Mouse (Mus musculus) ES-Bruce4 (cell line): Measurements from ENCODE around the gene Theg. TPM values are rescaled to one million over a fixed set of nuclear protein-coding genes. Genes with fewer than 3 reads are reported as not detected.

Experiments used
- H3K27ac ChIP-seq: 2 replicates; pipeline ENCODE4 v1.5.1; 2012; ENCODE audit warnings: low read length, inconsistent platforms; ENCODE audit not compliant: insufficient read depth
- H3K27me3 ChIP-seq: 2 replicates; pipeline ENCODE4 v1.6.1; 2012; ENCODE audit warnings: mild to moderate bottlenecking, low read length, inconsistent platforms; ENCODE audit not compliant: control insufficient read depth, poor library complexity, insufficient read depth, severe bottlenecking
- H3K36me3 ChIP-seq: 2 replicates; pipeline ENCODE4 v1.6.1; 2012; ENCODE audit warnings: inconsistent platforms, mild to moderate bottlenecking, low read length, moderate library complexity; ENCODE audit not compliant: control insufficient read depth, poor library complexity, insufficient read depth, severe bottlenecking
- H3K4me1 ChIP-seq: one replicate; pipeline ENCODE4 v1.8.1; 2011; ENCODE audit warnings: low read length; ENCODE audit not compliant: control insufficient read depth, insufficient read depth
- H3K4me3 ChIP-seq: 2 replicates; pipeline ENCODE4 v1.5.1; 2011; ENCODE audit warnings: low read depth, mild to moderate bottlenecking, low read length
- H3K9ac ChIP-seq: 2 replicates; pipeline ENCODE4 v1.6.1; 2012; ENCODE audit warnings: low read depth, mild to moderate bottlenecking, inconsistent platforms; ENCODE audit not compliant: poor library complexity, severe bottlenecking
- H3K9me3 ChIP-seq: replicated peaks from 2 replicates; pipeline ENCODE4 v1.6.1; 2012; ENCODE audit warnings: mild to moderate bottlenecking, low read length, inconsistent platforms; ENCODE audit not compliant: control insufficient read depth, poor library complexity, insufficient read depth, severe bottlenecking
- CTCF ChIP-seq: IDR thresholded peaks from one replicate; pipeline ENCODE4 v1.8.1; 2011; ENCODE audit warnings: low read depth, low read length
- EP300 ChIP-seq: IDR thresholded peaks from 2 replicates; pipeline ENCODE4 v1.6.1; 2011; ENCODE audit warnings: low read depth, low read length; ENCODE audit not compliant: insufficient read depth
- POLR2A ChIP-seq: IDR thresholded peaks from one replicate; pipeline ENCODE4 v1.8.1; 2011; ENCODE audit warnings: low read length; ENCODE audit not compliant: insufficient read depth
- polyA plus RNA-seq: library from polyadenylated mRNA; stranded (reverse); fragments of >200 nt; gene quantifications from 2 replicates; pipeline ENCODE4 v1.2.4, GENCODE M21; 2011; ENCODE audit warnings: low read depth; ENCODE audit not compliant: missing spikeins, insufficient read depth, insufficient read length

Gene Theg
- polyA plus RNA-seq, 1 experiment = not detected

- Histone ChIP-seq H3K36me3 (no peaks in the 10 kb centered on the region), H3K27me3 (no peaks in the 10 kb centered on the region), H3K9ac (no peak overlapping the region), H3K9me3 (no peaks in the 10 kb centered on the region), H3K27ac (no peak overlapping the region), H3K4me3 (no peak overlapping the region), H3K4me1 (no peaks in the 10 kb centered on the region)
- TF ChIP-seq POLR2A = no peak
- TF ChIP-seq EP300 = no peak
- TF ChIP-seq CTCF = no peak
Measured at GRCm38 (mm10) chr10:79597051-79597935, 10.2 kb upstream of the Theg start.

- Histone ChIP-seq H3K9ac (no peak overlapping the region), H3K4me3 (no peak overlapping the region), H3K4me1 (no peaks in the 10 kb centered on the region), H3K9me3 (no peaks in the 10 kb centered on the region), H3K27me3 (no peaks in the 10 kb centered on the region), H3K36me3 (no peaks in the 10 kb centered on the region), H3K27ac (no peak overlapping the region)
- no peak for TF ChIP-seq POLR2A
Measured at GRCm38 (mm10) chr10:79595590-79595929, 8.4 kb upstream of the Theg start.

GRCm38 (mm10) chr10:79594872-79595589, 7.9 kb upstream of the Theg start:
- Histone ChIP-seq H3K4me1 (no peaks in the 10 kb centered on the region), H3K27me3 (no peaks in the 10 kb centered on the region), H3K36me3 (no peaks in the 10 kb centered on the region), H3K27ac (no peak overlapping the region), H3K9ac (no peak overlapping the region), H3K9me3 (no peaks in the 10 kb centered on the region), H3K4me3 (no peak overlapping the region)
- TF ChIP-seq EP300 = no peak
- peak; percentile 95 for TF ChIP-seq CTCF

GRCm38 (mm10) chr10:79594111-79594510, 7.0 kb upstream of the Theg start:
- no peak overlapping the region for H3K27ac ChIP-seq
- no peaks in the 10 kb centered on the region for H3K4me1 ChIP-seq
- H3K36me3 ChIP-seq = no peaks in the 10 kb centered on the region
- H3K9ac ChIP-seq = no peak overlapping the region
- no peaks in the 10 kb centered on the region for H3K27me3 ChIP-seq
- no peaks in the 10 kb centered on the region for H3K9me3 ChIP-seq
- TF ChIP-seq POLR2A (no peak), EP300 (no peak), CTCF (no peak)
- no peak overlapping the region for H3K4me3 ChIP-seq

- Histone ChIP-seq H3K27me3 (no peaks in the 10 kb centered on the region), H3K27ac (no peak overlapping the region), H3K9ac (no peak overlapping the region), H3K36me3 (no peaks in the 10 kb centered on the region), H3K4me1 (no peaks in the 10 kb centered on the region), H3K9me3 (no peaks in the 10 kb centered on the region), H3K4me3 (no peak overlapping the region)
- TF ChIP-seq POLR2A (no peak), EP300 (no peak)
Measured at GRCm38 (mm10) chr10:79590702-79591101, 3.6 kb upstream of the Theg start.

GRCm38 (mm10) chr10:79587752-79588126, 608 bp upstream of the Theg start:
- H3K36me3 ChIP-seq = no peaks in the 10 kb centered on the region
- TF ChIP-seq POLR2A = no peak
- no peak for TF ChIP-seq EP300
- TF ChIP-seq CTCF = no peak
- H3K27ac ChIP-seq = no peak overlapping the region
- H3K9ac ChIP-seq = no peak overlapping the region
- H3K4me1 ChIP-seq = no peaks in the 10 kb centered on the region
- H3K4me3 ChIP-seq = no peak overlapping the region
- H3K27me3 ChIP-seq = no peaks in the 10 kb centered on the region
- H3K9me3 ChIP-seq = no peaks in the 10 kb centered on the region
